Mouse (Mus musculus): ENCODE measurements around the gene Spata2l. TPM values are rescaled to one million over a fixed set of nuclear protein-coding genes. Genes with fewer than 3 reads are reported as not detected.

Gene Spata2l
- total RNA-seq, 2 experiments from 2014 or later = 1.9 TPM; not detected in 1

DNA sequence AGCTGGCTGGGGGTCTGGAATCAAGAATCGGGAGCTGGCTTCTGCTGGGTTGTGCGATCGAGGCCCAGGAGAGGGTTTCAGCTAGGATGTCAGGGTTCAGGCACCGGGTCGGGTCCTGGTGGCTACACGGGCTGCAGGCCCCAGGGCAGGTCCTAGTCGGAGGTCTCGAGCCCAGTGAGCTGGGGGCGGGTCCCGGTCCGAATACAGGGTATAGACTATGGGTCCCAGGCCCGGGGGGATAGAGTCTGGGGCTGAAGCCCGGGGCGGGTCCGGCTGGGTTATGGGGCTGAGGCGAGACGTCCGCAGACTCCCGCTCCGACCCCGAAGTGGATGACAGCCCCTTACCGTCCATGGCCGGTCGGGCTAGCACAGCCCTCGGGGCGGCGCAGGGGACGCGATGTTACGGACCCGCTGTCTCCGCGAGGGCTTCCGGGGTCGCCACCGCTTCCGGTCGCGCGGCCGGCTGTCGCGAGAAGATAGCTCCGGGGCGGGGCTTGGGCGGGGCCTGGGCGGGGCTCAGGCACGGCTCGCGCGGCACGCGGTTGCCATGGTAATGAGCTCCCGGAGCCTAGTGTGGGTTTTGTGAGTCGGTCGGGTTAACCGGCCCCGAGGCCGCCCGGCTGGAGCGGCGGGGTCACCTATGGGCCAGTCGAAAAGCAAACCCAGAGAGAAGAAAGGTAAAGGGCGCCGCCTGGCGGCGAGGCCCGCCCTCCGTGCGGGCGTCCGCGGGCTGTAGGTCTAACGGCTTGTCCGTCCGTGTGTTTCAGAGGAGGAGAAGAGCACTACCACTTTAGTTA lies 23.5 kb downstream of the Spata2l start, which contains the start of the genes Chmp1a and Spata33:
Gene Chmp1a (minus strand): TSS at position 443 of the 797 bp plus-strand sequence.
Gene Spata33 (plus strand): TSS at position 512 of the 797 bp plus-strand sequence.
- ATAC-seq (replicated peaks; ENCODE audit: low FRiP score, low TSS enrichment, poor library complexity, severe bottlenecking) = peak; percentile 70

DNA sequence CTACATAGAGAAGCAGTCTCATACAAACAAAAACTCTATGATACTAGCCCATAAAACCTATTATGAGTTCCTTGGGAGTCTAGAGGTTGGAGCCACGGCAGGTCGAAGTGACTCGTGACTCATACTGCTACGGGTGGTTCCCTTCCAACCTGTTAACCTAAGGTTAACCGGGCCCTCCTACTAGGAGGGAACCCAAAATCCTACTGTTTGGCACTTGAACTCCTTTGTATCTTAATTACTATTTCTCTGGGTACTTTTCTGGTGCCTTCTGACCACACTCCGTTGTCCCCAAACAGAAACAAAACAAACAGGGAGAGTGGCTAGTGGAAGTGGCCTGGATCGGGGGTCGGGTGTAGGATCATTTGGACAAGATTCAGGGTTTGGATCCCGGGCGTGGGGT lies 24.2 kb downstream of the Spata2l start:
- no peak for ATAC-seq (replicated peaks; ENCODE audit: low FRiP score, low TSS enrichment, poor library complexity, severe bottlenecking)

DNA sequence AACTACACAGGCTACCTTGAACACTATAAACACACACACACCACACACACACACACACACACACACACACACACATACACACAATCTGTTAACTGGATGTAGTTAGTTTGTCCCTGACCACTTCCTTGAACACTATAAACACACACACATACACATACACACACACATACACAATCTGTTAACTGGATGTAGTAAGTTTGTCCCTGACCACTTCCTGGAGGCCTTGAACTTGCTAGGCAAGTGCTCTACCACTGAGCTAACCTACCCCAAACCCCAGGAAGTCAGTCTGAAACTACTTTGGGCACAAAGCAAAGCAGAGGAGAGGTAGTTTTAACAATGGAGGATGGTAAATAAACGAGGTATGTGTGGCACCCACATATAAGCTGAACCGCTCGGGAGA lies 32.5 kb downstream of the Spata2l start:
- ATAC-seq (replicated peaks; ENCODE audit: low FRiP score, low TSS enrichment, poor library complexity, severe bottlenecking) = no peak

DNA sequence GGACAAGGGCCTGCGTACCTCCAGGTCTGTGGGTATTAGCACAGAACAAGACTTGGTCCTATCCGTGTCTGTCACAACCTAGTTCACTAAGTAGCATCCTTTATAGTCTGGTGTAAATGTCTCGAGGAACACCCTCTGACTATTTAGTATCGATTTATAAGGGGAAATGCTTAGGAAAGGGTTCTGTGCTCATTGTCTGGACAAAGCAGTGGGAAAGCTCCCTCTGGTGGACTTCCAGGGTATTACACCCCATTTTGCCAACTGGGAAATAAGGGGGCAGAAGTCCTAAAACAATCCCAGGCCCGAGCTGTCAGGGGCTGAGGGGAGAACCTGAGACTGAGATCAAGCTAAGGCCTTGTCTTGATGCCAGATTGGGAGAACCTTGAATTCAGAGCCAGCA lies 33.7 kb downstream of the Spata2l start:
- peak; percentile 51; the same call in 1 of the 2 replicates for ATAC-seq (replicated peaks; ENCODE audit: low FRiP score, low TSS enrichment, poor library complexity, severe bottlenecking)

DNA sequence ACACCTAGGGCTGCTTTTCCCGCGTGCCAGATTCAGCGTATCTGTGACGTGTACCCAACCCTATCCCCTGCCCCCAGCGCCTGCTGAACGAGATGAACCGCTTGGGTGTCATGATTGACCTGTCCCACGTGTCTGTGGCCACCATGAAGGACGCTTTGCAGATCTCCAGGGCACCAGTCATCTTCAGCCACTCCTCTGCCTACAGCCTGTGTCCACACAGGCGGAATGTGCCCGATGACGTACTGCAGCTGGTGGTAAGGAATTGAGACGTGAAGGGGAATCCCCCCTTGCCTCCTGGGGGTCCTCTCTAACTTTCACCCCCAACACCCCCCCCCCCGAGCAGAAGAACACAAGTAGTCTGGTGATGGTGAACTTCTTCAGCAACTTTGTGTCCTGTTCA lies 36.2 kb downstream of the Spata2l start:
- ATAC-seq (replicated peaks; ENCODE audit: low FRiP score, low TSS enrichment, poor library complexity, severe bottlenecking) = no peak

DNA sequence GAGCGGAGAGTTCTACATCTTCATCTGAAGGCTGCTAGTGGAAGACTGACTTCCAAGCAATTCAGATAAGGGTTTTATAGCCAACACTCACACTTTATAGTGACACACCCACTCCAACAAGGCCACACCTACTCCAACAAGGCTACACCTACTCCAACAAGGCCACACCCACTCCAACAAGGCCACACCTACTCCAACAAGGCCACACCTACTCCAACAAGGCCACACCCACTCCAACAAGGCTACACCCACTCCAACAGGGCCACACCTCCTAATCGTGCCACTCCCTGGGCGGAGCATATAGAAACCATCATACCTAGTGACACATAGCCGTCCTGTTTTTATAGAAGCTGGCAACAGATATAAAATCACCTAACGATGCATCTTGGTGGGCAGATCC lies 39.0 kb downstream of the Spata2l start:
- ATAC-seq (replicated peaks; ENCODE audit: low FRiP score, low TSS enrichment, poor library complexity, severe bottlenecking) = peak; percentile 59; the same call in 1 of the 2 replicates

DNA sequence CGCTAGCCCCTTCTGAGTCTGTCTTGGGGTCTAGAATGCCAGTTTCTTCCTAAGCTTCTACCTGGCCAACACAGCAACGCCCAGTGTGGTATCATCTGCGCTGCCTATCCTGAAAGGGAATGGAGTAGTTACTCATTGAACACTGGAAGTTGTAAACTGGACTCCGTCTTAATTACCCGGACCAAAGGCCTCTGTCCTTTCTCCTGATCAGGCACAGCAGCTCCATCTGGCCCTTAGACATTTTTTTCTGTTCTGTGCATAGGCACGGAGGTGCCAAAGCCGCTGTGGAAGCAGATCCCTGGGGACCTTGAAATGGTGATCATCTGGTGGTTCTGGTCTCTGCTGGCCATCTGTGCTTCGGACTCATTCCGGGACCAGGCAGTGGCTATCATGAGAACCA lies 42.3 kb downstream of the Spata2l start:
- no peak for ATAC-seq (replicated peaks; ENCODE audit: low FRiP score, low TSS enrichment, poor library complexity, severe bottlenecking)

DNA sequence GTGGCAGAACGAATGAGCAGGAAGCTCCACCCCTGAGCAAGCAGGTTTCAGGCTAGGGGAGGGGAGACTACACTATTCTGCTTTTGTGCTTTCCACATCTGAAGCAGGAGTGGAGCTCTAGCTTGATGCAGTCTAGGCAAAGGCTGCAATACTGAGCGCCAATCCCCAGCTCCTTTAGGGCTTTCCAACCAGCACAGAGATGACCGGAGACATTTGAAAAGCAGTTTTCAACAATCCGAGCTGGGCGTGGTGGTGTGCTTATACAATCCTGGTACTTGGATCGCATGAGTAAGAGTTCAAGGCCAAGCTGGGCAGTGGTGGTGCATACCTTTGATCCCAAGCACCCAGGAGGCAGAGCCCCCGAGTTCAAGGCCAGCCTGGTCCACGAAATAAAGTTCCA lies 44.1 kb downstream of the Spata2l start:
- ATAC-seq (replicated peaks; ENCODE audit: low FRiP score, low TSS enrichment, poor library complexity, severe bottlenecking) = no peak

DNA sequence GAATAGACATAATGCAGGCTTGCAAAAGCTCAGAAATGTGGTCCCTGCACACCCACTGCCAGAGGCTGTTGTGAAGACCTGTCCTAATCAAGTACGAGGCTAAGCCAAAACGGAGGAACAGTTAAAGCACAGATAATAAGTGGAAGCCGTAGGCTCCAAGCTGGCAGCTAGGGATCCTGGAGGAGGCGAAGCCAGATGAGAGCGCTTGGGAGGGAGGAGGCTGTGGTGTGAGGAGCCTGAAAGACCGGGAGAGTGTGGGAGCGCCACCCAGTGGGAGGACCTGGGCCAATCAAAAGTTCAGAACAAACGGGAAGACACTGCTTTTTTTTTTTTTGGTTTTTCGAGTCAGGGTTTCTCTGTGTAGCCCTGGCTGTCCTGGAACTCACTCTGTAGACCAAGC lies 45.4 kb downstream of the Spata2l start:
- peak; percentile 68; the same call in 1 of the 2 replicates for ATAC-seq (replicated peaks; ENCODE audit: low FRiP score, low TSS enrichment, poor library complexity, severe bottlenecking)

DNA sequence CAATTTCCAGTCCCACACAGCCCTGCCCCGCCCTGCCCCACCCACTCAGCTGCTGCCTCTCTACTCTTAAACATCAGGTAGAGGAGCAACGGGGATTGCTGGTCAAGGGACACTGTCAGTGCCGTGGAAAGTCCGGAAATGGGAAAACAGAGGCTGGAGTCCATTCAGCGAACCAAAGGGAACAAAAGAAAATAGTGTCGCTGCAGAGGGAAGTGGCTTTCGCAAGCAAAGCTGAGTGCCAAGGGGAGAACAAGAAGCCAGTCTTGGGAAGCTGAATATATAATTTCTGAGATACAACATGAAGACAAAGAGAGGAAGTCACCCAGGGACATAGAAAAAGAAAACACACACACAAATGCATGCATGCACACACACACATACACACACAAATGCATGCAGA lies 47.2 kb downstream of the Spata2l start:
- no peak for ATAC-seq (replicated peaks; ENCODE audit: low FRiP score, low TSS enrichment, poor library complexity, severe bottlenecking)

DNA sequence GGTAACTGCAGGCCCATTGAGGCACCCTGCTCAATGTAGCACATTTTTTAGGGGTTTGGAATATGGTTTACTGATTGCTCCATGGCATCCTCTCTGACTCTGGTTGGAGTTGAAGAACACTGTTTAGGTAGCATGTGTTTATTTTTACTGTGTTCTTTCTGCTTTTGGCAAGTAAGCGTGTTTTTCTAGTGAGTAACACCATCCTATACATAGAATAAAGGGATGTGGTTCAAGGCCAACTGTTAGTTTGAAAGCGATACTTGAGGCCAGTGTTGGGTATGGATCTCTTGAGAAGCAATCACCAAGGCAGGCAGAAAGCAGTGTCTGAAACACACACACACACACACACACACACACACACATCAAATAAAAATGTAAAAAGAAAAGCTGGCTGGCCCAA lies 48.0 kb downstream of the Spata2l start:
- ATAC-seq (replicated peaks; ENCODE audit: low FRiP score, low TSS enrichment, poor library complexity, severe bottlenecking) = no peak

DNA sequence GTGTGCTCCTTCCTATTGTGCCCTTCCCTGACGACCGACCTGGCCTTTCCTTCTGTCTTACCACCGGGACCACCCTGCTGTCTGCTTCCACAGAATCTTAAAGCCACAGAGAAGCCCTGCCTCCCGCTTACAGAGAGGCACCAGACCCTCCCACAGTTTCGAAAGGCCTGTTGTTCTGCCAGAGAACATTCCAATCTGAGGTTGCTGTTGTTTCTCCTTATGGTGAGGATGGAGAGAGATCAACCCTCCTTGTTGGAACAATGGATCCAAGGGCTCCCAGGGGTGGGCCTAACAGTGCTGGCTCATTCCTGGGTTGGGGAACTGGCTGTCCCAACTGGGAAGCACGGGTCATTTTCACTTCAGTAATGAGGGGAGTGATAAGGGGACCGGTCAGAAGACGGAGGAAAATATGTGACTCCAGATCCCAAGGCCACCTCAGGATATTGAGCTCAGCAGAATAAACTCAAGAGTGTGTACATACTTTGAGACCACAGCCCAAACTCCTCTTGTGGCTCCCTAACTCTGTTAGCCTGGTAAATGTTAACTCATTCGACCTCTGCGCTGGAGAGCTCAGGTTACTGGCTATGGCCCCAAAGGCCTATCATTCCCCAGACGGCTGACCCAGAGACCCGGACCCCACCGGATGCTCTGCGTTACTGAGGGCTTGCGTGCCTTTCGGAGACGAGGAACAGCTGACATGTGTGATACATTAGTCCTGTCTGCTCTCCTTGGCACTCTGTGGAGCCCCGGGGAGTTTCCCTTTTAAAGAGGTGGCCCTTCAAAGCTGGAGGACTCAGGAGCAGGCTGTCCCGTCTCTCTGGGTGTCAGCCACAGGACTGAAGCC lies 50.2 kb downstream of the Spata2l start, which contains the start of gene Dpep1:
Gene Dpep1 (plus strand): TSS at position 677 of the 844 bp plus-strand sequence.
- ATAC-seq (replicated peaks; ENCODE audit: low FRiP score, low TSS enrichment, poor library complexity, severe bottlenecking) = no peak

DNA sequence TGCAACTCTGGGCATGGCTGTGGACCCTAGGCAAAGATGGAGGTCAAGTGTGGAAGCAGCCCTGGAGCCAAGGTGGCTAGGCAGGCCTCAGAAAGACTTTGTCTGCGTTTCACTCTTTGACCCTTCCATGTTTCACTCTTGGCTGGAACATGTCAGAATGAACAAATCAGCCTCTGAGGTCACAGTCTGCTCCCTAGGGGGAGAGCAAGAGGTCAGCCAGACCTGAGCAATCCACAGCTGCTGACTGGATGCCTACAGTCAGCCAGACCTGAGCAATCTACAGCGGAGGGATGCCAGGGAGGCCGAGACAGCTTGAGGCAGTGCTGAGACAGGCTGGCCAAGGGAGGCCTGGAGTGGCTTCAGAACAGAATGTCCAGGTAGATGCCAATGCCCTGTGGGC lies 54.6 kb downstream of the Spata2l start:
- ATAC-seq (replicated peaks; ENCODE audit: low FRiP score, low TSS enrichment, poor library complexity, severe bottlenecking) = no peak

Other genes with a start within 250 kb of the Spata2l start
- gene Ankrd11, start 194.0 kb downstream of the Spata2l start, total RNA-seq (2014; fragmentation: Nextera tagmentation) = 97.9 and 99.4 TPM in 2 replicates
- gene Ankrd11, start 194.0 kb downstream of the Spata2l start, total RNA-seq (2017) = 57.1 and 57.3 TPM in 2 replicates
- gene Spg7, start 173.3 kb downstream of the Spata2l start, total RNA-seq (2014; fragmentation: Nextera tagmentation) = 89.0 and 94.3 TPM in 2 replicates
- gene Spg7, start 173.3 kb downstream of the Spata2l start, total RNA-seq (2017) = 60.1 and 68.2 TPM in 2 replicates
- 2,414 and 2,637 TPM in 2 replicates for gene Rpl13, start 133.9 kb downstream of the Spata2l start, total RNA-seq (2014; fragmentation: Nextera tagmentation)
- gene Rpl13, start 133.9 kb downstream of the Spata2l start, total RNA-seq (2017) = 3,345 and 3,531 TPM in 2 replicates
- 1.5 and 2.3 TPM in 2 replicates for gene Cpne7, start 118.9 kb downstream of the Spata2l start, total RNA-seq (2014; fragmentation: Nextera tagmentation)
- 1.0 and 1.2 TPM in 2 replicates for gene Cpne7, start 118.9 kb downstream of the Spata2l start, total RNA-seq (2017)
- gene Sult5a1, start 77.9 kb downstream of the Spata2l start, total RNA-seq (2014; fragmentation: Nextera tagmentation) = not detected in 2 replicates
- not detected in 2 replicates for gene Sult5a1, start 77.9 kb downstream of the Spata2l start, total RNA-seq (2017)
- gene Dpep1, start 50.0 kb downstream of the Spata2l start, total RNA-seq (2014; fragmentation: Nextera tagmentation) = not detected in 2 replicates
- gene Dpep1, start 50.0 kb downstream of the Spata2l start, total RNA-seq (2017) = not detected in 2 replicates
- 44.4 and 57.1 TPM in 2 replicates for gene Chmp1a, start 23.5 kb downstream of the Spata2l start, total RNA-seq (2014; fragmentation: Nextera tagmentation)
- gene Chmp1a, start 23.5 kb downstream of the Spata2l start, total RNA-seq (2017) = 25.8 and 34.0 TPM in 2 replicates
- 0.59 and 1.8 TPM in 2 replicates for gene Spata33, start 23.4 kb downstream of the Spata2l start, total RNA-seq (2014; fragmentation: Nextera tagmentation)
- gene Spata33, start 23.4 kb downstream of the Spata2l start, total RNA-seq (2017) = 0.66 and 1.1 TPM in 2 replicates
- gene Cdk10, start 11.4 kb downstream of the Spata2l start, total RNA-seq (2014; fragmentation: Nextera tagmentation) = 45.0 and 57.8 TPM in 2 replicates
- 33.7 and 35.4 TPM in 2 replicates for gene Cdk10, start 11.4 kb downstream of the Spata2l start, total RNA-seq (2017)
- gene Zfp276, start 18.0 kb upstream of the Spata2l start, total RNA-seq (2014; fragmentation: Nextera tagmentation) = 8.3 and 16.8 TPM in 2 replicates
- gene Zfp276, start 18.0 kb upstream of the Spata2l start, total RNA-seq (2017) = 5.7 and 8.2 TPM in 2 replicates
- gene Vps9d1, start 18.1 kb upstream of the Spata2l start, total RNA-seq (2014; fragmentation: Nextera tagmentation) = 12.1 and 17.5 TPM in 2 replicates
- 4.6 and 6.1 TPM in 2 replicates for gene Vps9d1, start 18.1 kb upstream of the Spata2l start, total RNA-seq (2017)
- 88.7 and 92.5 TPM in 2 replicates for gene Fanca, start 82.3 kb upstream of the Spata2l start, total RNA-seq (2014; fragmentation: Nextera tagmentation)
- 48.6 and 64.9 TPM in 2 replicates for gene Fanca, start 82.3 kb upstream of the Spata2l start, total RNA-seq (2017)
- 4.3 and 5.9 TPM in 2 replicates for gene Spire2, start 96.5 kb upstream of the Spata2l start, total RNA-seq (2014; fragmentation: Nextera tagmentation)
- gene Spire2, start 96.5 kb upstream of the Spata2l start, total RNA-seq (2017) = 5.3 and 7.0 TPM in 2 replicates
- gene Tcf25, start 137.5 kb upstream of the Spata2l start, total RNA-seq (2014; fragmentation: Nextera tagmentation) = 140 and 145 TPM in 2 replicates
- 104 and 227 TPM in 2 replicates for gene Tcf25, start 137.5 kb upstream of the Spata2l start, total RNA-seq (2017)
- 0.92 and 1.7 TPM in 2 replicates for gene Mc1r, start 170.9 kb upstream of the Spata2l start, total RNA-seq (2014; fragmentation: Nextera tagmentation)
- 0.91 TPM in 1 of 2 replicates, not detected in the other for gene Mc1r, start 170.9 kb upstream of the Spata2l start, total RNA-seq (2017)
- gene Tubb3, start 175.2 kb upstream of the Spata2l start, total RNA-seq (2014; fragmentation: Nextera tagmentation) = 1.0 and 1.3 TPM in 2 replicates
- 0.19 TPM in 1 of 2 replicates, not detected in the other for gene Tubb3, start 175.2 kb upstream of the Spata2l start, total RNA-seq (2017)
- gene Def8, start 187.3 kb upstream of the Spata2l start, total RNA-seq (2014; fragmentation: Nextera tagmentation) = 60.6 and 61.1 TPM in 2 replicates
- gene Def8, start 187.3 kb upstream of the Spata2l start, total RNA-seq (2017) = 33.5 and 45.9 TPM in 2 replicates
- gene Afg3l1, start 241.7 kb upstream of the Spata2l start, total RNA-seq (2014; fragmentation: Nextera tagmentation) = 36.2 and 42.0 TPM in 2 replicates
- gene Afg3l1, start 241.7 kb upstream of the Spata2l start, total RNA-seq (2017) = 19.7 and 20.7 TPM in 2 replicates